Mouse (Mus musculus) mature B cell (primary cell): ENCODE measurements around the gene Ripply1.

Experiments
- in situ Hi-C: fragments of 300-500 bp; cut with MboI; formaldehyde crosslinking; loops from 2 replicates; pipeline ENCODE4 v1.14.3; 2019

The Ripply1 gene

GRCm38 (mm10) chrX:139782278-139783044, at the start of gene Ripply1:
Ripply1 (minus strand) TSS chrX:139782353.
- in situ Hi-C loops: no loop called here

GRCm38 (mm10) chrX:139828363-139829092, 46.4 kb upstream of the Ripply1 start:
- in situ Hi-C loops: no loop called here

GRCm38 (mm10) chrX:139826926-139827325, 44.8 kb upstream of the Ripply1 start:
- in situ Hi-C loops: no loop called here

GRCm38 (mm10) chrX:139825402-139825801, 43.2 kb upstream of the Ripply1 start:
- in situ Hi-C loops: no loop called here

- in situ Hi-C loops: no loop called here
Observed at GRCm38 (mm10) chrX:139815201-139815600, 33.0 kb upstream of the Ripply1 start.

- in situ Hi-C loops: no loop called here
Observed at GRCm38 (mm10) chrX:139814018-139814635, 32.0 kb upstream of the Ripply1 start.

GRCm38 (mm10) chrX:139813299-139814002, 31.3 kb upstream of the Ripply1 start:
- in situ Hi-C loops: no loop called here

GRCm38 (mm10) chrX:139812636-139813298, 30.6 kb upstream of the Ripply1 start:
- in situ Hi-C loops: no loop called here

GRCm38 (mm10) chrX:139808501-139808900, 26.3 kb upstream of the Ripply1 start:
- in situ Hi-C loops: no loop called here

GRCm38 (mm10) chrX:139808085-139808484, 25.9 kb upstream of the Ripply1 start:
- in situ Hi-C loops: no loop called here

GRCm38 (mm10) chrX:139807391-139807790, 25.2 kb upstream of the Ripply1 start:
- in situ Hi-C loops: no loop called here

- in situ Hi-C loops: no loop called here
Observed at GRCm38 (mm10) chrX:139805918-139806317, 23.8 kb upstream of the Ripply1 start.

- in situ Hi-C loops: no loop called here
Observed at GRCm38 (mm10) chrX:139803028-139803427, 20.9 kb upstream of the Ripply1 start.

GRCm38 (mm10) chrX:139800406-139800878, 18.3 kb upstream of the Ripply1 start, which contains the start of gene Cldn2:
Cldn2 (plus strand) TSS chrX:139800828.
- in situ Hi-C loops: no loop called here

GRCm38 (mm10) chrX:139799953-139800352, 17.8 kb upstream of the Ripply1 start:
- in situ Hi-C loops: no loop called here

GRCm38 (mm10) chrX:139797875-139798274, 15.7 kb upstream of the Ripply1 start:
- in situ Hi-C loops: no loop called here

GRCm38 (mm10) chrX:139796037-139796436, 13.9 kb upstream of the Ripply1 start:
- in situ Hi-C loops: no loop called here

- in situ Hi-C loops: no loop called here
Observed at GRCm38 (mm10) chrX:139794072-139794845, 12.1 kb upstream of the Ripply1 start.

GRCm38 (mm10) chrX:139785764-139786163, 3.6 kb upstream of the Ripply1 start:
- in situ Hi-C loops: no loop called here

- in situ Hi-C loops: no loop called here
Observed at GRCm38 (mm10) chrX:139783045-139783422, 881 bp upstream of the Ripply1 start.

- in situ Hi-C loops: no loop called here
Observed at GRCm38 (mm10) chrX:139781563-139781962, 590 bp downstream of the Ripply1 start.
